Mouse (Mus musculus): ENCODE results near the gene Rtraf.

Rtraf gene

DNA sequence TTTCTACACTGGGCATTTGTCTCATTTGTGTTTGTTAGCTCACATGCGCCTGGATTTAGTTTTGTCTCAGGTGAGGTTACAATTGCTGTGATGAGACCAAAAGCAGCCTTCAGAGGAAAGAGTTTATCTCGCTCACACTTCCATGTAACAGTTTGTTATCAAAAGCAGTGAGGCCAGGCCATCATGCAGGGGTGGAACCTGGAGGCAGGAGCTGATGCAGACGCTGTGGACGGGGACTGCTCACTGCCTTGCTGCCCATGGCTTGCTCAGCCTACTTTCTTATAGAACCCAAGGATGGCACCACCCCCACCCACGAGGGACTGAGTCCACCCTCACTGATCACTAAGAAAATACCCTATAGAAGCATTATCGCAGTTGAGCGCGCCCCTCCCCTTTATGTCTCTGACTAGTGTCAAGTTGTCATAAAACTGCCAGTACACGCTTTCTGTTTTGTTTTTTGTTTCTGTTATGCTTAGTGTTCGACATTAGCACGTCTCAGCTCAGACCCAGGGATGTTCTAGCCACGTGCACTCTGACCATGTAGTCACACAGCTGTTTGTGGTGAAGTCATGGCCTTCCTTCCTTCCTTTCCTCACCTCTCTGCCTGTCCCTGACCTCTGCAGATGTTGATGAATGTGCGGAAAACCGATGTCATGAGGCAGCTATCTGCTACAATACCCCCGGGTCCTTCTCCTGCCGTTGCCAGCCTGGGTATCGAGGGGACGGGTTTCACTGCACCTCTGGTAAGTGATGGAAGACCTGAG, 26.9 kb downstream of the Rtraf start:
- no peak for DNase-seq

DNA sequence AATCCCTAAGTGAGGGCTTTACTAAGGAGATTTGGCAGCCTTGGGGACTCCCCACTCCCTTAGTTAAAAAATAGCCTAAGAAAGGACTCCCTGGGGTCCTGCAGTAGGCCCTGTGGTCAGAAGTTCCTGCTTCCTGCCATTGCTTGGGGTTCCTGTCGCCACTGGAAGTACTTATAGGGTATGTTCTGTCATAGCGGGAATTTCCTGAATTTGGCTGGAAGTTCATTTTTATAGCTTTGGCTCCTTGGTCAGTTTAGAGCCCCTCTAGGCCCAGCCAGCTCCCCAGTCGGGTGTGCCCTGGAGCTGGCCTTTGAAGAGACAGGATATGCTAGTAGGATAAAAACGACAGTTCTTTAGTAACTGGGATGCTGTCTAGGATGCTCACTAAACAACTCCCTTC, 28.7 kb downstream of the Rtraf start:
- DNase-seq = no peak

DNA sequence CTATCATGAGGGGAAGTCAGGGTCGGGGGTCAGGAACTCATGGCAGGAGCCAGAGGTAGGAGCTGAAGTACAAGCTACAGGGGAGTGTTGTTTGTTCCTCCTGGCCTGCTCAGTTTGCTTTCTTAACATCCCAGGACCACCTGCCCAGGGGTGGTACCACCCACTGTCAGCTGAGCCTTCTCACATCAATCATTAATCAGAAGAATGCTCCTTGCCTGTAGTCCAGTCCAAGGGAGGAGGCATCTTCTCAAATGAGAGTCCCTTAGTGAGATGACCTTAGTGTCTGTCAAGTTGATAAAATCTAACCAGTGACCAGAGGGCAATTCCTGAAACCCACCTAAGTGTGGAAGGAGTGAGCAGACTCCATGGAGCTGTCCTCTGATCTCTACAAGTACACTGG, 35.2 kb downstream of the Rtraf start:
- DNase-seq = no peak

DNA sequence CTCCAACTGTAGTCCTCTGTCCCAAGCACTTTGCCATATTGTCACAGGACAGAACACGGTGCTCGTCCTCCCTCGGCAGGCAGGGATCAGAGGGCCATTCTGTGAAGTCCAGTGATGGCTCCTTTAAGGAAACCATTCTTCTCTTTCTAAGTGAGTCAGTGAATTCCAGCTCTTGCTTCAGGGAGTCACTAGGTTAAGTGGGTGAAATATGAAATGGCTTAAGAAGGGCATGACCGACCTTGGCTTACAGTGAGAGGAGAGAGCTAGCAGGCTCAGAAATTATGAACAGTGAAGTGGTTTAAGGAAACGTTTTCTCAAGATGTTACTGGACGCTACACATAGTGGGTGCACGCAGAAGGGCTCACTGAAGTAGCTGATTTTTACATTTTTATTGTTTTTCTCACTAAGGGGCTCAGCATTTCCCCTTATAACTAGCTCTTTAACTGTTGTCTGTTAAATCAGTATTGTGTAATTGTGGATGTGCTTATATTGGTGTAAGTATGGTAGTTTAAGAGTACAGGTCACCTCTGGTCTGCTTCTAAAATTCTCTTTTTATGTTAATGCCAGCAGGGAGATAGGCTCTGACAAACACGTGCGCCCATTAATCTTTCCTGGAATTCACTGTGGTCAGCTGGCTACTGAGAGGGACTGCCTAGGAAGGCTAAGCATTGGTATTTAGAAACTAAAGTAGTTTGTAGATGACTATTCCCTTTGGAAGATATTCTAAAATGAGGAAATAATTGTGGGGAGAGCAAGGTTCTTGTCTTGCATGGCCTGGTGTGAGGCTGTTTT, 37.6 kb downstream of the Rtraf start:
- no peak for DNase-seq

DNA sequence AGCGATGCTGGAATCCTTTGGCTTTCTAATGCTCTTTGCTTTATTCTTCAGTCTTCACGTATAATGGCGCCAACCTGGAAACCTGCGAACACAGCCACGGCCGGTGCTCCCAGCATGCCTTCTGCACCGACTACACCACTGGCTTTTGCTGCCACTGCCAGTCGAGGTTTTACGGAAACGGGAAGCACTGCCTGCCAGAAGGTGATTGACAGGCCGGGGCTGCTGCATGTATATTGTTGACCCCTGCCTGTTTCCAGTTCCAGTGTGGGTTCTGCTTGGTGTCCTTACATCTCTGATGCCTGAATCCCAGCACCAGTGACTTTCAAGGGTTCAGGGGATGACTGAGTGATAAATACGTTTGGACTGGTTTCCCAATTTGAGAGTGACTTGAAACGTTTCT, 45.7 kb downstream of the Rtraf start:
- DNase-seq = no peak

DNA sequence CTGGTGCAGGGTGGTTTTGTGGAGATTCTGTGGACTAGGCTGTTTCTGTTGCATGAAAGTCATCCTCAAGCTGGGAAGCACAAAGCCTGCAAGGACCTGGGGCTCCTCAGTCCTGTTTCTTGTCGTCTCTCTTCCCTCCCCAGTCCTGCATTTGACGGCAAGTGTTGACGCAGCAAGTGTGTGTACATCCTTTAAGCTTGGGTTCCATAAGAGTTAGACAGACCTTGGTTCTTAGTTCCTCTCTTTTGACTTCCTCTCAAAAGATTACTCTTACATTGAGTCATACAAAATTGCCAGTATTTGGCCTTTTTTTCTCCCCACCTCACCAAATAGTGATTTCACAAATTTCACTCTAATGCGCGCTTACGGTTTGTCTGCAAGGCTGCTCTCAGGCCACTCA, 46.3 kb downstream of the Rtraf start:
- DNase-seq = no peak

DNA sequence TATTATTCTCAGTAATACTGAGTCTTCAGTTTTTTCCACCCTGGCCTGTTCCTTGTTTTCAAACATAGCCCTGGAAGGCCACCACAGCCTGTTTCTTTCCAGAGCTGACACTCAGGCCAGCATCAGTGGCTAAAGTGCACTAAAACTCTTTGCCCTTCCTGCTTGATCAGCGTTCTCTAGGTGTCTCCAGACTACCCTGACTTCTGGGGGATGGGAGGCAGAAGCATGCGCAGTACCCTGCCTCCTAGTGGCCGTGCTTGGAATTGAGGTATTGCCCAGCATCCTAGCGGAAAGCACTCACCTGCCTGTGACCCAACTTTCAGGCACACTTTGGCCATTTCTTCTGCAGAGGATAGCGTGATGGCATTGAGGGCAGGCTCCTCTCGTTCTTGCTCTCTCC, 46.7 kb downstream of the Rtraf start:
- peak; percentile 6 to 16 for DNase-seq

DNA sequence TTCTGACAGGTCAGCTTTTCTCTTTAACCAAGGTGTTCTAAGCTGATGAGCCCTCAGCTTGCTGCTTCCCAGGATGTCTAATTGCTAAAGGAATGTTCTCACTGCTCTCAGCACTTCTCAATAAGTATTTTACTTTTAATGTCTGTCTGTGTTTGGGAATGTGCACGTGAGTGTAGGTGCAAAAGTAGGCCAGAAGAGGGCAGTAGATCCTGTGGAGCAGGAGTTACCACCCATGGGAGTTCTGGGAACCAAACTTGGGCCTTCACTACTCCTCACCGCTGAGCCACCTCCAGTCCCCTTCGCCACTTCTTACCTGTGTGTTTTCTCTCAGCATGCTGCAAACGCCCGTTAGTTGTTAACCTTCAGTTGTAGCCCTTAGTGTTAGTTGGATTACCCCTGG, 47.4 kb downstream of the Rtraf start:
- no peak for DNase-seq

DNA sequence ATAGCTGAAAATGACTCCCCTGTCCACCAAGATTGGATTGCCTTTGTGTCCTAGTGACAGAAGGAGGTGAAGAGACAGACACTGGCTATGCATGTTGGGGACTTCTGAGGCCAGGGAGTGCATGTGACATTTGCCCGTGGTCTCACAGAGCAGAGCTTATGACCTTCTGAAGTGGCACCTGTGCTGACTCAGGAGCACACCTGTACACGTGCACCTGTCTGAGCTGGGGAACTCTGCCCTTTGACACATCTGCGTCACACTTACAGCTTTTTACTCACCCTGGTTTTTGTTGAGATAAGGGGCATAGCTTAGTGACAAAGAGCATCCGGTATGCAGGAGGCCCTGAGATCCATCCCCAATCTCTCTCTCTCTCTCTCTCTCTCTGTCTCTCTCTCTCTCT, 48.1 kb downstream of the Rtraf start:
- no peak for DNase-seq

DNA sequence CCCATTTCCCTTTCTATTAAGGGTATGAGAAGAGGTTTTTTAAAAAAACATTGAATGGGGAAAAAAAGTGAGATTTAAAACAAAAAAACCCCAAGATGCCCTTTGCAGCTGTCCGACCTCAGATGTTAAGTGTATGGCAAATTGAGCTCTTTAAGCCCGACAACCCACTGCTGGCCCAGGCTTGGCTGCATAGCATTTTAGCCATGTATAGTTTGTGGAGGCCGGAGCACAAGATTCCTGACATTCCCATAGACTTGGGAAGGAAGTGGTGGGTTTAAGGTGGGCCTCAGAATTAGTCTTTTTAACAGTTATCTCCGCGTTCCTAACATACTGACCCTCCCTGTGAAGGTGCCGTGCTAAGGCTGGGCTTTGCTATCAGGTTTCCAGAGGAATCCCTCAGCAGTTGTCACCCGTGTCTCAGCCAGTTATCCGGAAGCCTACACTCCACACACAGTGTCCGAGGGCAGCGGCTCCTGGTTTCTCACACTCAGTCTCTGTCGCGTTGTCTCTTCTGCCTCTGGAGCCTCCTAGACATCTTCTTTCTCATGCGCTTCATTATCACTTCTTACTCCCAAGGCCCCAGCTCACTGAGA, 49.5 kb downstream of the Rtraf start:
- DNase-seq = no peak

DNA sequence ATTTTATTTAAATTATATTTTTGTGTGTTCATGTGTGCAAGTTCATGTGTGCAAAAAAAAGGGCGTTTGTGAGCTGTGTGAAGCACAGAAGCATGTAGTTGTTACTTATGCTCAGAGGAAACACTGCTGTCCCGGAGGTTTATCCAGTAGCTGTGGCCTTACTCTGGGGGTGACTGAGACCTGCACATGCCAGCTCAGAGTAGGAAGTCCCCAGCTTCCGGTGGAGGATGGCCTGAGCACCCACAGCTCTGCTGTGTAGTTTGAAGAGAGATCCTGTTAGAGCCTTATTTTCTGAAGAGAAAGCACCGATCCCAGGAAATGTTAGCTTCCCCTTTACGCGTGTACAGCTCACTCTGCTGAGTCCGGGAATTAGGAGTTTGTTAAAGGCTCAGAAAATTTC, 52.5 kb downstream of the Rtraf start:
- peak; percentile 6 to 14 for DNase-seq

DNA sequence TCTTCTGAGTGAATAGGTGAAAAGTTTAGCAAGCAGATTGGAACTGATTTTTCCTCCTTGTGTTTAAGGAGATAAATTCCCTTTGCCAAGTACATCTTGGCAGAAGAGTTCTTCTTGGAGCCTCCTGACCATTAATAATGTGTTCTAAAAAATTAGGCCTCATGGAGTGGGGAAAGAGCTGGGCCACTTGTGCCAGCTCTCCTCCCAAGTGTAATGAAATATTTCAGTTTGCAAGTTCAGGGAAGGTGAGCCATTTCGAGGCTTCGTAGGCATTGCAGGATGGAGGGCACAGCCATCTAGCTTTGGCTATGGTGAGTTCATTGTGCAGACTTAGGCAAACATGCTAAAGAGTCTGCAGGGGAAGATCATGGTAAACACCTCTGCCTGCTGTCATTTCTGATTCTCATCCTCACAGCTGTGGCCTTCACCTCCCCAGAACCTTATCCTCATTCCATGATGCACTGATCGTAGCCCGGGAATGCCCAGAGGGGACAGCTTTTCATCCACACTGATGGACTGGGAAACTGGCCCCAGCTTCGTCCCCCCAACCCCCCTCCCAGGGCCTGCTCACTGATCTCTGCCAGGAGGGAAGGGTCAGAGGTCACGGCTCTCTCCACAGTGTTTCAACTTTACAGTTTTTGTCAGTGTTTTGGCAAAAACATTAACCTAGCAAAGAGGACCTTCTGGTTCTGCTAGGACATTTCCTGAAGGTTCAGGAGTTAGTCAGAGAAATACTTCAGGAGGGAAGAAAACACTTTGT, 54.0 kb downstream of the Rtraf start:
- DNase-seq = no peak

DNA sequence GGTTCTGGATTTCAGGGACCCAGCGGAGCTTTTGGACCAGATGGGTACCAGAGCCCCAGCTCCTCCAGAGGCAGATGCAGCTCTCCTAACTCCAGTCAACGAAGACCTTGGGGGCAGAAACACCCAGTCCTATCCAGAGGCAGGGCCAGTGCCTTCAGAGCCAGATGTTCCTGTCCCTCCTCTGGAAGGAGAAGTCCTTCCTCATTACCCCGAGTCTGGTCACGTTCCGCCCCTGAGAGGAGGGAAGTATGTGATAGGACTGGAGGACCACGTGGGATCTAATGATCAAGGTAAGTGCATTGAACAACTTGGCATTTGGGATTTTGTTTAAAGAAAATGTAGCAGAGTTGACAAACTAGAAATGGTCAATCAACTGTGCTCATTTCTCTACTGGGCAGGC, 55.0 kb downstream of the Rtraf start:
- DNase-seq = no peak

DNA sequence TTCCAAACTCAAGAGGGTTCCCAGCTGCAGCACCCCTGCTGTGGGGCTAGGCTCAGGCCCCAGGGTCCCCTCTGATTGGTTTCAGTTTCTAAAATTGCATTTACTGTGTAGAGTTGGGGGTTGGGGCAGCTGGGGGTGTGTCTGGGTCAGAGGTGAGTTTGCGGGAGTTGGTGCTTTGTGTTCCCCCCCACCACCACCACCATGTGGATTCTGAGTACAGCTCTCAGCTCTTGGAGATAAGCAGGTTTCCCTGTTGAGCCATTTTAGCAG, 57.3 kb downstream of the Rtraf start:
- no peak for DNase-seq

DNA sequence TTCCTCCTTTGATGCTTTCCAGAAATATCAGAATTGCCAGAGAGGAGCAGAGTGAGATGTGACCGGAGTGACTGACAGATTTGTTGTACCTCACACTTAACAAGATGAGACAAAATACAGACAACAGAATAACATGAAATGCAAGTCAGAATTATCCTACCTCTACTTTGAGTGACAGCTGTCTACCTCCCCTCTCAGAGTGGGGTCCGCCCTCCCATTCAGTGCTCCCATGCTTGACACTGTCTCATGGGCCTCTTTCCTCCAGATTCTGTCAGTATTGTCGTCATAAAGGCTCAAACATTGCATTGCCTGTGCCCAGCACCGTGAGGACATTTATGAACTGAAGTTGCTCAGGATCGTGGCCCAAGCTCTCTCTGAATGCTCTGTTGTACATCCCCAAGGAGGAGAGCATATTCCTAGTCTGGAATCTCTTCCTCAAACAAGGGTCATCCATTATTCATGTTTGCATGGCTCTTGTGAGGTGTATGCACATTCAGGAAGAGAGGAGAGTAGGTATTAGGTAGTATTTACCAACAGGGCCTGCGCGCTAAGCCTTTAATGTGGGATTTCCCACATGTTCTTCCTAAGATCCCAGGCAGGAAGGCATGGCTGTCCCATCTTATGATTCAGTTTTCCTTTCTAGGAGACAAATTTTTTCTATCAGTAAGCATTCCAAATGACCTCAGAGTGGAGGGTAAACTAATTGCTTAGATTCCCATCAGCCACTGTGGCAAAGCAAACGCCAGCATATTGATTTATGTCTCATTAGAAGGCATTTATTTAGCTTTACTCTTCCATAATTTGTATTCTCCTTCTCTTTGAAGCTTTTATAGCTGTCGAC, 57.9 kb downstream of the Rtraf start:
- no peak for DNase-seq

DNA sequence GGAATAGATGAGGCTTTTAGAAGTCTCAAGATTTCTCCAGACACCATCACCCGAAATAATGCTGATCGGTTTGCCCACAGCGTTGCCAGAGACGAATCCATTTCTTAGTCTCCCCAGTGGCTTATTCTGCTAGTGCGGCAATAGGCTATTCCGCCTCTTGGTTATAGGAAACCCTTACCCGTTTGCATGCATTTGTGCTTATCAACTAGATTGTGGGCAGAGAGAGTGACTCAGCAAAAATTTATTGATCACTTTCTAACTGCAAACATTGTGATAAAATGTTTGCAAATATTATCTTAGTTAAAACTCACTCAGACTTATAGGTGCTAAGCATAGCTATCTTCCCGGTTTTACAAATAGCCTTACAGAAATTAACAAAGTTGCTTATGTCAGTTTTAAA, 59.3 kb downstream of the Rtraf start:
- no peak for DNase-seq

DNA sequence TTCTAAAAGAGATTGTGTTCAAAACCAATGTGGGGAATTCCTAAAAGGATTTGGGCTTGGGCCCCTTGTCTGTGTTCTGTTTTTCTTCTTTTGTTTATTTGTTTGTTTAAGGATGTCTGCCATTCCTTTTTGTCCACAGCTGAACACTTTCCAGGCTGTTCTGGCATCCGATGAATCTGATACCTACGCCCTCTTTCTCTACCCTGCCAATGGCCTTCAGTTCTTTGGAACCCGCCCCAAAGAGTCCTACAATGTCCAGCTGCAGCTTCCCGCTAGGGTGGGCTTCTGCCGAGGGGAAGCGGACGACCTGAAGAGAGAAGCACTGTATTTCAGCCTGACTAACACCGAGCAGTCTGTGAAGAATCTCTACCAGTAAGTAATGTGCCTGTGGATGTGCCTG, 60.1 kb downstream of the Rtraf start:
- DNase-seq = no peak

DNA sequence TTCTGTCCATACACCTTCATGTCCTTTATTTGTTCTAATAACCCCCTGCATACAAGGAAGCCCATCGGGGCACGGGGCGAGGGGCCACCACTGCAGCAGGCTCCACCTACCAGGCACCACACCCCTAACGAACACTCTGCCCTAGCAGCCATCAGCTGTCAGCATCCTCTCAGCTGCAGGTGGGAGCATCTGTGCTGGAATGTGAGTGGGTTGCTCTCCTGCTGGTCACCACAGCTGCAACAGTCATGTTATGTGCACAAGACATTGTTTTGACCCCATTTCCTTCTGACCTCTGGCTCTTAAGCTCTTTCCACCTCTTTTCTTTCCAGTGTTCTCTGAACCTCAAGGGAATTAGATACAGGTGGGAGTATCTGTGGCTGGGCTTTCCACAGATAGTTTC, 61.6 kb downstream of the Rtraf start:
- no peak for DNase-seq

Measured in thymus, postnatal 36 days (tissue).